Mouse (Mus musculus) c-Kit-positive CD71-positive TER-119-positive erythroid progenitor cells, embryonic 14.5 days (primary cell): Measurements from ENCODE around the gene Zfp566.
A peak's percentile ranks its signal among the peaks of the same experiment; 100 is the strongest.
"Not testable (repeated sequence)": the region's sequence is repeated elsewhere in the genome, so short reads cannot be mapped to it uniquely, and the experiment has no call there.

ENCODE experiments used
- DNase-seq: peaks from one replicate; pipeline ENCODE4 v3.0.0-alpha.2; 2013; ENCODE audit warnings: low spot score

The Zfp566 gene

DNA sequence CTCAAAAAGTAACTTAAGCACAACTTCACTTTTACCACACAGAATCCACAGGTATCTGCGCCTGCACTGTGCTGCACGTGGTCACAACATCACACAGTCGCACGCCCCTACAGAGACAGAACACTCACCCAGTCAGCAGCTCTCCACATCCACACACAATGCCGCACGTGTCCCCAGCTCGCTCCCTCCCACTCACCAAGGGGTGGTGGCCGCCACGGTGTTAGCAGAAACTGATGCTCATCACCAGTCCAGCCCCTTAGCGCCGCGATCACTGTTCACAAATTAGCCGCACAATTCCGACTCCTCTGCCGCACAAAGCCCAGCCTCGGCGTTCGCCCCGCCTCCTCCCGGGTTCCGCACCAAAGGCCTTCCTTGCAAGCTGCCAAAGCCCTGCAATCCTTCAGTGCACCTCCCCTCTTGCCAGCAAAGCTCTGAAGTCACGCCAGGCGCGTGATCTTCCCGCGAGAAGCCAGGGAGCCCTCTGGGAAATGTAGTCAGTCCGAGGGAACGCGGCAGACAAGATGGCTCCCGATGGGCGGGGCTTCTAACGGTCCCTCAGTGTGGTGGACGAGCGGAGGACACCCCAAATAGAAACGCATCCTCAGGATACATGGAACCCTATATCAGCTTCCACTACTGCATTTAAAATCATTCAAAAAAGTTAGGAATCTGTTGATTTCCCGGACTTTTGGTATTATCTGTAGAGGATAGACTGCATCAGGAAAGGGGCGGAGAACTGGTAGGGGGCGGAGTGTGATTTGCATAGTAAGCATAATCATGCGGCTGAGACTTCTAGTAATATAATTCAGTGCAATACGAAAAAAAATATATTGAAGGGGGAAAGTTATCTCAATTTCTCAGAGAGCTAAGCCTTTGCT is at the start of gene Zfp566, which contains the start of gene Gm26920:
Zfp566 (minus strand) TSS at position 436 of the 878 bp plus-strand sequence.
Gm26920 (minus strand) TSS at position 319 of the 878 bp plus-strand sequence.
- DNase-seq, result peak; percentile 95

DNA sequence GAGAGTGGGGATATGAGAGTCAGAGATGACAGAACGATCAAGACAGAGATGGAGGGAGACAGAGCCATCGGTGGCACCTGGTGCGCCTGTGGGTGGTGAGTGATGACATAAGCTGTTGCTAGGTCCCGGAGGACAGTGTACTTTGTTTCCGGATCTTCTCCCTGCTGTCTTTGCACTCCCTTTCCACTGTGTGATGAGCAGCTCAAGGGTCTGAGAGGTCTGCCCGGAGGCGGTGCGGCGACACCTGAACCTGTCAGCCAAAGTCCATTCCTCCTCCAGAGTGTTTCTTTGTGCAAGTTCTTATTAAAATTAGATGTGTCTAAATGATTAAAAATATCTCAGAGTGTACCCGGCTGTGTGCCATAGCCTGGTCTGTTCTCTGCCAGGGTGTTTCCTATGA is 46.5 kb upstream of the Zfp566 start:
- no peak for DNase-seq

DNA sequence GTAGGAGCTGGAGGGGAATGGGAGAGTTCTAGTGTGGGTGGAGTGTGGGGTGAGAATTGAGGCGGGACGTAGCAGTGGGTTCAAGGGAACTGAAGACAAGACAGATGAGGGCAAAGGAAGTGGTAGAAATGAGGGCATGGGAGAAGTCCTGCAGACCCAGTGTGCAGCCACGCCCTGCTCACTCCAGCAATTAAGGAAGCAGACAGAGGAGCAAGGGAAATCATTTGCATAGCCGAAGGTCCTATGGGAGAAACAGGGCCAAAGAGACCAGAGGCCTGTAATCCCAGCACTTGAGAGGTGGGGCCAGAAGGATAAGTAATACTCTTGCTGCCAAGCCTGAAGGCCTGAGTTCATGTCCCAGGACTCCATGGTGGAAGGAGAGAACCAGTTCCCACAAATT is 42.1 kb upstream of the Zfp566 start:
- DNase-seq, result no peak

GRCm38 (mm10) chr7:30129900-30130299 is 39.6 kb upstream of the Zfp566 start:
- DNase-seq, result no peak

DNA sequence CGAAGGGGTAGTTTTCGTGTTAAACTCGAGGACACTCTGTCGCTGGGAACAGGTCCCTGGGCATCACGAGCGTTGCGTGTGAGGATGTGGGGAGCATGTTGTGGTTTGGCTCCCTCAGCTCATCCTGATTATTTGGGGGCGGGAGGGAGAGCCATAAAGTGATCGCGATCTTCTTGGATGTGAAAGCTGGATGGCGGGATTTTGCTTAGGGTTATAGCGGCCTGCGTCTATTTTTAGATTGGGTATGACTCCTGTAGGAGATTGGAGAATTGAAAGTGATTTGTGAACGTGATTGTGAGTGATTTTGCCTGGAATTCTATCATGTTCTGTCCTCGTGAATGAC is 31.8 kb upstream of the Zfp566 start:
- DNase-seq, result peak; percentile 3

DNA sequence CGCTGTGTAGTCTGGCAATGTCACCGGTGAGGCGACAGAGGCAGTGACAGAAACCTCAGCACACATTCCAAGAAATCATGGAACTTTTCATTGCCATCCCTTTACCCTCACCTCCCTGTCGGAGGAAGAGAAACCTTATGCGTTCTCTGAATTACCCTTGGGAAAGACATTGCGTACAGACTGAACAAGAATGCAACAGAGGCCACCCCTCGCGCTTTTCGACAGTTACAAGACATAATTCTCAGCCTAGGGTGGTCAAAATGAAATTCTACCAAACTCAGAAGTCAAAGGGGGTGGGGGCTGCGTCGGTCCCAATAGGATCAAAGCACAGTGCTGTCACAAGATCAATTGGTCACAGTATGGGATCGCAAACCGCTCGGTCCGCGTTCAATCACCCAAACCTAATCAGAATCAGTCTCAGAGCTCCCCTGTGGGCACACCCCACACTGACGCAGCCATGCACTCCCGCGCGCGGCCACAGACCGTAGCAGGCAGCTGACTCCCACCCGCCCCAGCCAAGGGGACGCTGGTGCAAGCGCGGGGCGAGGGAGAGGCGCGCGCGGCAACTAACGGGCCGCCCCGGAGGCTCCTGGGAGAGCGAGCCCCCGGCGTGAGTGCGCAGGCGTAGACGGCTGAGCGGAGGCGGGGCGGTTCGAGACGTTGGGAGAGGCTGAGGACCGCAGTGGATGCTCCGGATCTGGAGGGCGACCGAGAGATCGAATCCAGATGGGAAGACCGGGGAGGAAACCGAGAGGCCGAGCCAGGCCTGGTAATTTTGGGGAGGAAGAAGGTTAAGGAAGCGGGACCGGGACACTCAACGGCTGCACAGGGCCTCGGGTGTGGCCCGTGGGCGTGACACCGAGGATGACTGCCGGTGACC is 31.2 kb upstream of the Zfp566 start, which contains the start of gene Zfp382:
Zfp382 (plus strand) TSS at position 635 of the 880 bp plus-strand sequence.
- DNase-seq, result peak; percentile 77

- DNase-seq, result not testable (repeated sequence)
These were observed 27.6 kb upstream of the Zfp566 start for GRCm38 (mm10) chr7:30117935-30118334.

- no peak for DNase-seq
These were observed 25.7 kb upstream of the Zfp566 start for GRCm38 (mm10) chr7:30116076-30116475.

- DNase-seq, result no peak
These were observed 9.0 kb upstream of the Zfp566 start for GRCm38 (mm10) chr7:30099297-30099696.

DNA sequence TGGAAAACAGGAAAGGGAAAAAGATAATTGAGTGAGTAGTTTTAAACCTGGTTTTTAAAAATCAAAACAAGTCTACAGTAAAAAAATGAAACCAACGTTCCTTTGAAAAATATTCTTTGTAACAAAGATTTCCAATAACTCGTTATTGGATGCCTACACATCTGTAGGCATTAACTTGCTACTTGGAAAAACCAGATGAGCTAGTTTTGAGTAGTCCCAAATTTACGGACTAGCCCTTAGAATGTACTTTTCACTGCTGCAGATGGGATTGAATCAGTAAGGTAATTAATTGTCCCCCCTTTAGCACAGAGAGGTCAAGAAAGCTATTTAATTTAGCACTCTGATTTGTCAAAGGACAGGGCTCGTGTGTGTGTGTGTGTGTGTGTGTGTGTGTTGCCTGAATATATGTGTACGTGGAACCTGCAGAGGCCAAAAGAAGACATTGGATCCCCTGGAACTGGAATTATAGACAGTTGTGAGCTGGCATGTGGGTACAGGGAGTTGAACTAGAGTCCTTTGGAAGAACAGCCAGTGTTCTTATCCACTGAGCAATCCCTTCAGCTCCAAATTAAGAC is 5.3 kb upstream of the Zfp566 start:
- DNase-seq, result no peak

GRCm38 (mm10) chr7:30094646-30095429 is 4.5 kb upstream of the Zfp566 start, which contains the start of gene Zfp260:
Gene Zfp260 (plus strand): TSS chr7:30094777.
- DNase-seq, result peak; percentile 79

DNA sequence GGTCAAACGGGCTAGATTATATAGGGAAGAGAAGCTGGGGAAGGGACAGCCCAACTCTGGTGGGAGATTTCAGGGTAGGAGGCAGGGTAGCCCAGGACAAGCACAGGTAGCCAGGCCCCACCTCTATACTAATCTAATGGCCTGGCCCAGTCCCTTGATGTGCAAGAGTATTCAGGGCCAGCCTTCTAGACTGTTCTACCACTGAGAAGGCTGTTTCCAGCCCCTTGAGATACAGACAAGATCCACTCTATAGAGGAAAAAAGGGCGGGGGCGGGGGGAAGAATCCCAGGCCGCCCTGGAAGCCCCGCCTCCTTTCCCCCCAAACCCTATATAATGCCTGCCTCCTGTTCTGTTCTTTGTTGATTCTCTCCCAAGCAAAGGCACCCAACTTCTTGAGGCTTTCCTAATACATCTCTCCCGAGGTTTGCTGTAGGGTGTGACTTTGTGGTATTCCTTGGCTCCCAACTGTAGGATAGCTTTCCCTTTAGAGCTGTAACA is 3.6 kb upstream of the Zfp566 start:
- DNase-seq, result no peak

GRCm38 (mm10) chr7:30092666-30093065 is 2.3 kb upstream of the Zfp566 start:
- no peak for DNase-seq

GRCm38 (mm10) chr7:30090970-30091585 is 751 bp upstream of the Zfp566 start:
- peak; percentile 30 for DNase-seq

DNA sequence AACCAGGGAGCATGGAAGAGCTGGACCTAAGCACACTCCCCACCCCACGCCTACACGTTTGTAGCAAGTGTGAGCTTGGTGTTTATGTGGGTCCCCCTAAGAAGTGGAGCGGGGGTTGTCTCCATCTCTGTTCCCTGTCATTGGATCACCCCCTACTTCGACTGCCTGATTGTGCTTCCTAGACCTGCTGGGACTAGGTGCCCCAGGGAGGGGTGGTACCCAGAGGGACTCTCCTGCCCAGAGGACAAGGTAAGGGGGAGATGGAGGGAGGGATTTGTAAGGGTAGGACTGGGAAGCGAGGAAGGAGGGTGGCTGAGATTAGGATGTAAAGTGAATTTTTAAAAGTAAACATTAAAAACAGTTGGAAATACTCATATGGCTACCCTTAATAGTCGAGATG is 922 bp downstream of the Zfp566 start:
- no peak for DNase-seq

DNA sequence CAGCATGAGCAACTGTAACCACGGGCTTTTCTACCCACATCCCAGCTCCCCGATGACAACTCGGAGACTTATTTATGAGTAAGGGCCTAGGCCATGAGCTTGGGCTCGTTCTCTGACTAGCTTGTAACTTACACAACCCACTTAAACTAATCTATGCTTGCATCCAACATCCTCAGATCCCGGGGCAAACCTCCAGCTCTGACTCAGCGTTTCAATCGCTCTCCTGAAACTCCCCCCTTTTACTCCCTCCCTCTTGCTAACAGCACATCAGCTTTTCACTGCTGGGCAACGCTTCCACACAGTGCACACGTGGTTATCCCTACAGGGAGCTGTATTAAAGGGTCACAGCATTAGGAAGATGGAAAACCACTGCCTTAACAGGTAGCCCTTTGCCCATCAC is 3.8 kb downstream of the Zfp566 start:
- DNase-seq, result no peak

GRCm38 (mm10) chr7:30072146-30073028 is 17.9 kb downstream of the Zfp566 start, which contains the start of gene Zfp82:
Gene Zfp82 (minus strand): TSS chr7:30072900.
- DNase-seq, result peak; percentile 79

DNA sequence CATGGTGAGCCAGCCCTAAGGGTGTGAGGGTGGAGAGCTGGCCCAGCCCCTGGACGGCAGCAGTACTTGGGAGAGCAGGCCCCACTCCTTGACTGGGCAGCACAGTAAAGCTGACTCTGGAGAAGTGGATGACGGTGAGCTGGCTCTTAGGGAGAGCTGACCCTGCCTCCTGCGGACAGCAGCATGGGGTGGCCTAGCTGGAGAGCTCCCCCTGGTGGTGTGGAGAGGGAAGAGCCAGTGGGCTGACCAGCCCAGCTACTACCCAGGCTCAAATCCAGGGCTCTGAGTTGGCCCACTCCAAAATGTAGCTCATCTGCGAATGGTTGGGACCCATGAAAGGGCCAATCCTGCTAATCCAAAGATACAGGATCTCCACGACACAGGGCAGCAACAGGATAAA is 25.7 kb downstream of the Zfp566 start:
- DNase-seq, result no peak

DNA sequence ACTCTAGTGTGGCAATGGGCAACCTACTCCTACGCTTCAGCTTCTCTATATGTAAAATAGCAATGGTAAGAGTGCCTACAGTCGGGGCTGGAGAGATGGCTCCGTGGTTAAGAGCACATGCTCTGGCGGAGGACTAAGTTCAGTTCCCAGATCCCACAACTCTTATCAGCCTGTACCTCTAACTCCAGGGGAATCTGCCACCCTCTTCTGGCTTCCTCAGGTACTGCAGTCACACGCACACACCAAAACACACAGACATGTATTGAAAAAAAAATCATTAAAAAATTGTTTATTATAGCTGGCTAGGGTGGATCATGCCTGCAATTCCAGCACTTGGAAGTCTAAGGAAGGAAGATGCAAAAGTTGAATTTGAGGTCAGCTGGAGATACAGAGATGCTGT is 27.8 kb downstream of the Zfp566 start:
- peak; percentile 22 for DNase-seq

DNA sequence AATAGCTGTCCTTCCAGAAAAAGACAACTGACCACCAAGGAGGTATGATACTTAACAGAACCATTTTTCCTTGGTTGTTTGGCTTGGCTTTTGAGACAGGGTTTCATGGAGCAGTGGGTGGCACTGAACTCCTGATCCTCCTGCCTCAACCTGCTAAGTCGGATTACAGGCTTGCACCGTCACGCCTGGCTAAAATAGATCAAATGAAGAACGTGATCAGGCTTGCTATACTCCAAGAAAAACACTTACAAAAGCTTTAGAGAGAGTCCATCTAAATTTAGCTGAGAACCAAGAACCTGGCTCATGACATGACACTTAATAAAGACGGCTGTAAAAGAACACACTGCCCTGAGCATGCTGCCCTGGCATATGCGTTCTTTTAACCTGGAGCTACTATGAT is 30.0 kb downstream of the Zfp566 start:
- no peak for DNase-seq
